Mouse (Mus musculus) lung, adult 2 months (tissue): ENCODE results near the gene Cblb.
A peak's percentile ranks its signal among the peaks of the same experiment; 100 is the strongest.

Experiments
- CTCF ChIP-seq: fragments of 200-500 bp; IDR thresholded peaks from 2 replicates; pipeline ENCODE4 v1.5.1; 2011; ENCODE audit warnings: mild to moderate bottlenecking, low read length, control low read depth; ENCODE audit not compliant: insufficient read depth
- POLR2A ChIP-seq: fragments of 200-500 bp; IDR thresholded peaks from 2 replicates; pipeline ENCODE4 v1.6.1; 2011; ENCODE audit warnings: low read depth, mild to moderate bottlenecking, control low read depth, low read length, borderline replicate concordance; ENCODE audit errors: extremely low read depth

- TF ChIP-seq CTCF (peak; percentile 37; the same call in 1 of the 2 replicates), POLR2A (no peak)
Measured at GRCm38 (mm10) chr16:52243421-52243973, 212.5 kb downstream of the Cblb start.
